22 mouse cellular contexts compared by ENCODE assay signal in the genomic region with DNA sequence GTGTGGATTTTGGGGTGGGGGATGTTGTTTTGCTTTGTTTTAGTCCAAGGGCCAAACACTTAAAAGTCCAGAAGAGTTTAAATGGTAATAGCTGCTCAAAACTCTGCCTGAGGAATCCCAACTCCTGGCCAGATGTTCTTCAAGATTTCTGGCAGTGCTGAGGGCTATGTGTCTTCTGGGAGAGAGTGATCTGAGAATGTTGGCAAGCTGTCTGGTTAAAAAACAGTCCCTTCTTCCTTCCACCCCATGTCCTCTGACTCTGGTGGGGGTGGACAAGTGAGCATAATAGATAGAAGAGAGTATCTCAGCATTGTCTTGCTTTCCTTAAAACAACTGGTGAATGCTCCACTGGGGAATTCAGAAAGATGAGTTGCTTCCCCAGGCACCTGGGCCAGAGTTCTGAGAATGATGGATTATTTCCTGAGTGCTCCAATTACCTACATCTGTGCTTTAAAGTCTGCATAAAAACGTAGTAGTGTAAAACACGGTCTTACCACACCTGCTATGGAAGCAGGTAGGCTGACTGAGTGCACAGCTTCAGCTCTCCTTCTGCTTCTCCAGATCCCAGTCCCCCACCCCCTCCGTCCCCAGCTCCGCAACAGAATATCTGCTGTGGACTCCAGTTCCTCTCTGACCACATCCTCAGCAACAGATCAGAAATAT. TPM values are rescaled to one million over a fixed set of nuclear protein-coding genes. Genes with fewer than 3 reads are reported as not detected.
"Had no signal": no experiment of that assay in that cellular context is flagged by ENCODE, and none has a peak within 500 bp of the region (broad histone marks: within the 10 kb centered on the region; RNA-seq: fewer than 3 reads in every experiment).

No protein-coding gene starts in this region.

- H3K36me3 ChIP-seq: midbrain, embryonic 10.5 days; neural tube, embryonic 15.5 days had no signal

- H3K4me1 ChIP-seq: midbrain, embryonic 10.5 days; neural tube, embryonic 15.5 days had no signal

- H3K9ac ChIP-seq: liver, embryonic 14.5 days; neural tube, embryonic 15.5 days had no signal

- H3K4me3 ChIP-seq: midbrain, embryonic 10.5 days; myocyte; neural tube, embryonic 15.5 days had no signal

- H3K9me3 ChIP-seq: midbrain, embryonic 10.5 days; neural tube, embryonic 15.5 days had no signal

- DNase-seq: kidney, adult 9 months; kidney, postnatal 36 days; left cerebral cortex, postnatal 4 days; lung, adult 18-20 months; midbrain, embryonic 14.5 days; right cerebral cortex, adult 18-20 months; right cerebral cortex, postnatal 25 days; spleen, adult 18-20 months; thymus, adult 18-20 months; thymus, postnatal 14 days had no signal

- H3K4me2 ChIP-seq: neural tube, embryonic 15.5 days had no signal

- H3K27me3 ChIP-seq: neural tube, embryonic 15.5 days had no signal

- H3K27ac ChIP-seq: kidney, postnatal 0 days; liver, embryonic 14.5 days; midbrain, embryonic 10.5 days; neural tube, embryonic 15.5 days had no signal

RNA-seq across cellular contexts. Expression of gene Akap4, which starts 54.4 kb away (rescaled TPM):
- total RNA-seq: layer of hippocampus, adult 18-20 months; layer of hippocampus, postnatal 10 days; left cerebral cortex, postnatal 10 days; left cerebral cortex, postnatal 4 days; liver, adult 2 months had no signal
- polyA plus RNA-seq: kidney, postnatal 0 days; liver, adult 2 months; liver, embryonic 14.5 days; lung, embryonic 16.5 days; midbrain, embryonic 10.5 days; midbrain, embryonic 14.5 days; myocyte; neural tube, embryonic 11.5 days; neural tube, embryonic 15.5 days; stomach, embryonic 14.5 days had no signal
